Mouse (Mus musculus): ENCODE results near the gene Piwil4. TPM values are rescaled to one million over a fixed set of nuclear protein-coding genes. Genes with fewer than 3 reads are reported as not detected.

Piwil4 gene
- polyA plus RNA-seq (2015; fragmentation: Nextera tagmentation; extraction: Ambion mirVana): 0.48 and 0.74 TPM in 2 replicates

DNA sequence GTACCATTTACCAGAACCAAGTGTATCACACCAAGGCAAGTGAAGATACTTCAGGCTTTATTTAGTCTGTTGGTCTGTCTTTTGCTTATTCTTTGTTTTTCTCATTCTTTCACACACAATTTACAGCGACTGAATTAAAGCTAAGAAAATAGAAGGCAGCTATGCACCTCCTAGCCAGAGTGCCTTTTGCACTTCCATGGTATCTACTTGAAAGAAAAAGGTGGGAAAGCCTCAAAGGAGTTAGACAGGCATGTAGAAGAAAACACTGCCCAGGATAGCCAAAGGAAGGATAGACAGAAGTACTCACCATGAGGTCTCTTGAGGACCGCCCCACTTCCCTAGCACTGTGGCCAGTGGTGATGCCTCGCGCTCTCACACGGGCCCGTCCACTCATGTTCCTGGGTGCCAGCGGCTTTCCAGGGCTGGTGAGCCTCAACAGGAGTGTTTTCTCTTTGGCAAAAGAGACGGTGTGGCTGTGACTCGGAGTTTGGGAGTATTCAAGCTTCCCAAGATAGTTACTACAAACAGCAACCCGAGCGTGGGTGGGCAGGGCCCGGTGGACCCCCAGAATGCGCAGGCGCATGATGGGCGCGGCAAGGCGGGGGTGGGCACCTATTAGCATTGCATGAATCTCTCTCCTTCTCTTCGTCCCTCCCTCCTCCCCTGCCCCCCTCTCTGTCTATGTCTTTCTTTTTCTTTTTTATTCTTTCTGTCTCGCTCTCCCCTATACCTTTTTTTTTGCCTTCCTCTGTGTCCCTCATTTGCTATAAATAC lies at the start of gene Piwil4:
Gene Piwil4, minus strand, starts transcription at position 583 of the 774 bp plus-strand sequence.
- no peak within 1 kb of the TSS for H3K9ac ChIP-seq (ENCODE audit: low read length)
- H3K4me1 ChIP-seq (replicated peaks; ENCODE audit: control insufficient read depth, insufficient read depth, low read length): no peaks in the 10 kb centered on the region
- no peak for ATAC-seq (ENCODE audit: low read depth)
- H3K36me3 ChIP-seq (ENCODE audit: control insufficient read depth, insufficient read depth, low read length): no peaks in the 10 kb centered on the region
- no peak within 1 kb of the TSS for H3K4me2 ChIP-seq (ENCODE audit: low read depth, low read length)
- WGBS: 76% methylated on average over 19 of the region's 19 CpGs
- no peaks in the 10 kb centered on the region; the same call in 1 of the 2 replicates for H3K27me3 ChIP-seq (ENCODE audit: control insufficient read depth, insufficient read depth, low read depth, low read length)
- no peak within 1 kb of the TSS for H3K27ac ChIP-seq (ENCODE audit: low read length)
- H3K4me3 ChIP-seq (ENCODE audit: low read length): no peak within 1 kb of the TSS
- H3K9me3 ChIP-seq (ENCODE audit: control insufficient read depth, low read length): no peaks in the 10 kb centered on the region

DNA sequence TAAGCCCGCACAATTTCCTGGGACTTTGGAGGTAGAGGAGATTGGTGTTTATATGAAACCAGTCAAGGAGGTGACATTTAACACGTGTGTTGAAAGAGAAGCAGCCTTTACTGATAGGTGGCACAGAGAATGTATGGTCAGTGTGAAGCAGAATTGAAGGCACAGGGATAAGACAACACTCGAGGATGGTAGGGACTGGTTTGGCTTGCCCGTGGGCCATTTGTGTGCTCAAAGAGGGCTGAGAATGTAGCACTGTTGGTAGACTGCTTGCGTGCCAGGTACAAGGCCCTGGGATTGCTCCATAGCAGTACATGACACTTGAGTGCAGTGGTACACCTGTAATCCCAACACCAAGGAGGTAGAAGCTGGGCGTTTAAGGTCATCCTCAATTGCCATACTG lies 46.8 kb upstream of the Piwil4 start:
- Histone ChIP-seq H3K4me2 (ENCODE audit: low read depth, low read length) (no peak overlapping the region), H3K36me3 (ENCODE audit: control insufficient read depth, insufficient read depth, low read length) (peaks cover 17% of the 10 kb centered on the region; the same call in 1 of the 2 replicates), H3K9me3 (ENCODE audit: control insufficient read depth, low read length) (no peaks in the 10 kb centered on the region), H3K9ac (ENCODE audit: low read length) (no peak overlapping the region), H3K27ac (ENCODE audit: low read length) (no peak overlapping the region), H3K27me3 (ENCODE audit: control insufficient read depth, insufficient read depth, low read depth, low read length) (no peaks in the 10 kb centered on the region), H3K4me3 (ENCODE audit: low read length) (no peak overlapping the region), H3K4me1 (replicated peaks; ENCODE audit: control insufficient read depth, insufficient read depth, low read length) (peaks cover 8% of the 10 kb centered on the region; the same call in 1 of the 2 replicates)
- ATAC-seq (ENCODE audit: low read depth): no peak
- 83% methylated on average over 6 of the region's 6 CpGs for WGBS

- Histone ChIP-seq H3K9ac (ENCODE audit: low read length) (peak within 1 kb of the TSS; percentile 83), H3K27me3 (ENCODE audit: control insufficient read depth, insufficient read depth, low read depth, low read length) (no peaks in the 10 kb centered on the region), H3K27ac (ENCODE audit: low read length) (peak within 1 kb of the TSS; percentile 95), H3K36me3 (ENCODE audit: control insufficient read depth, insufficient read depth, low read length) (peaks cover 16% of the 10 kb centered on the region), H3K4me2 (ENCODE audit: low read depth, low read length) (peak within 1 kb of the TSS; percentile 92), H3K9me3 (ENCODE audit: control insufficient read depth, low read length) (no peaks in the 10 kb centered on the region), H3K4me1 (replicated peaks; ENCODE audit: control insufficient read depth, insufficient read depth, low read length) (peaks cover 8% of the 10 kb centered on the region; the same call in 1 of the 2 replicates), H3K4me3 (ENCODE audit: low read length) (peak within 1 kb of the TSS; percentile 74)
- peak; percentile 99 for ATAC-seq (ENCODE audit: low read depth)
- WGBS: under 1% methylated on average over 62 of the region's 62 CpGs
Measured at GRCm38 (mm10) chr9:14784039-14785002, 43.8 kb upstream of the Piwil4 start, which contains the start of the genes Mre11a and Ankrd49. Gene Mre11a, plus strand, starts transcription at chr9:14784654. Gene Ankrd49, minus strand, starts transcription at chr9:14784856.

DNA sequence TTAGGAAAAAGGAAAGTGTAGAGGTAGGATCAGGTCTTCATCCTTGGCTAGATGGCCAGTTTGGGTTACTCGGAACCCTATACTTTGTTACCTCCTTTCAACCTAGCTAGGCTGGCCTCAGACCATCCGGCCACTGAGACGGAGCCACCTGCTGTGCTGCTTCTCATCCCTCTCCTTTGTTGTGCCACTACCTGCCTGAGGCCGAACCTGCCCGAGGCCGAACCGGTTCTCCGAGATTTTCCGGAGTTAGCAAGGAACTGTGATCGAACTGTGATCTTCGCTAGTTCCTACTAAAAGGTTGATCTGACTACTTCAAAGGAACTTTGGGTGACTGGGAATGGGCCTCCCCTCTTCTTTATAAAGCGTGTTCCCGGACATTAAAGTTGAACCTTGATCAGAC lies 37.8 kb upstream of the Piwil4 start:
- Histone ChIP-seq H3K36me3 (ENCODE audit: control insufficient read depth, insufficient read depth, low read length) (peaks cover 13% of the 10 kb centered on the region), H3K27ac (ENCODE audit: low read length) (no peak overlapping the region), H3K27me3 (ENCODE audit: control insufficient read depth, insufficient read depth, low read depth, low read length) (no peaks in the 10 kb centered on the region), H3K9ac (ENCODE audit: low read length) (no peak overlapping the region), H3K4me2 (ENCODE audit: low read depth, low read length) (no peak overlapping the region), H3K9me3 (ENCODE audit: control insufficient read depth, low read length) (no peaks in the 10 kb centered on the region), H3K4me3 (ENCODE audit: low read length) (no peak overlapping the region), H3K4me1 (replicated peaks; ENCODE audit: control insufficient read depth, insufficient read depth, low read length) (no peaks in the 10 kb centered on the region)
- WGBS: 40% methylated on average over 13 of the region's 13 CpGs
- no peak for ATAC-seq (ENCODE audit: low read depth)

GRCm38 (mm10) chr9:14773813-14774212 lies 33.3 kb upstream of the Piwil4 start:
- Histone ChIP-seq H3K4me3 (ENCODE audit: low read length) (no peak overlapping the region), H3K27me3 (ENCODE audit: control insufficient read depth, insufficient read depth, low read depth, low read length) (peaks cover 11% of the 10 kb centered on the region), H3K9ac (ENCODE audit: low read length) (no peak overlapping the region), H3K4me2 (ENCODE audit: low read depth, low read length) (no peak overlapping the region), H3K36me3 (ENCODE audit: control insufficient read depth, insufficient read depth, low read length) (no peaks in the 10 kb centered on the region), H3K4me1 (replicated peaks; ENCODE audit: control insufficient read depth, insufficient read depth, low read length) (no peaks in the 10 kb centered on the region), H3K27ac (ENCODE audit: low read length) (no peak overlapping the region), H3K9me3 (ENCODE audit: control insufficient read depth, low read length) (no peaks in the 10 kb centered on the region)
- 31% methylated on average over 2 of the region's 2 CpGs for WGBS
- no peak for ATAC-seq (ENCODE audit: low read depth)

GRCm38 (mm10) chr9:14772074-14772473 lies 31.5 kb upstream of the Piwil4 start:
- Histone ChIP-seq H3K27me3 (ENCODE audit: control insufficient read depth, insufficient read depth, low read depth, low read length) (peaks cover 12% of the 10 kb centered on the region), H3K36me3 (ENCODE audit: control insufficient read depth, insufficient read depth, low read length) (no peaks in the 10 kb centered on the region), H3K9ac (ENCODE audit: low read length) (no peak overlapping the region), H3K4me1 (replicated peaks; ENCODE audit: control insufficient read depth, insufficient read depth, low read length) (no peaks in the 10 kb centered on the region), H3K4me3 (ENCODE audit: low read length) (no peak overlapping the region), H3K4me2 (ENCODE audit: low read depth, low read length) (no peak overlapping the region), H3K9me3 (ENCODE audit: control insufficient read depth, low read length) (no peaks in the 10 kb centered on the region), H3K27ac (ENCODE audit: low read length) (no peak overlapping the region)
- WGBS: 85% methylated on average over 2 of the region's 2 CpGs
- ATAC-seq (ENCODE audit: low read depth): no peak

DNA sequence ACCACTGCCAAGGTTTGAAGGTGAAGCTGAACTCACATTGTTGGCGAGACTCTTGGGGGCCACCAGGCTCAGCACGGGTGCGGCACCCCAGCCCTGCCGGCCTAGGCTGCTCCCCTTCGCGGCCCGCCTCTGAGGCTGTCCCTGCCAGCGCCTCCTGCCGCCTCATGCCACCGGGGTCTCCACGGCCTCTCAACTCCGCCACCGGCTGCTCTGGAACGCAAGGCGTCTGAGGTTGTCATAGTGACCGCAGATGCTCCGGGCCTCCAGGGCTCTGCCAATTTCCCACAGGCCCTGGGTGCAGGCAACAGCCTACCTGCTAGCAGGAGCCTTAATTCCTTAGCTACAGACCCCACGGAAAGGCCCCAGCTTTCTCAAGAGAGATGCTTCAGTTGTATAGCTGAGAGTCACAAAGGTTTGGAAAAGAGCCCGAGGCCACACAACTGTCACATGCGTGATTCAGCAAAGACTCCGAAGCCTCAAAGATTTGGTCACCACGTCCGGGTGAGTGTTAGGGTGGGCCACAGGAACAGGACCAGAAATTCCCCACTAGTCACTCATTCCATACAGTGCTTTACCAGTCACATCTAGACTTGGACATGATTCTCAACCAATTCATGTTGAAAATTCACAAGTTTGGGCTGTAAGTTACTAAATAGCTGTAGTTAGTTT lies 30.4 kb upstream of the Piwil4 start, which contains the start of gene 1700012B09Rik:
Gene 1700012B09Rik, minus strand, starts transcription at position 228 of the 669 bp plus-strand sequence.
- Histone ChIP-seq H3K4me1 (replicated peaks; ENCODE audit: control insufficient read depth, insufficient read depth, low read length) (no peaks in the 10 kb centered on the region), H3K4me3 (ENCODE audit: low read length) (no peak within 1 kb of the TSS), H3K27me3 (ENCODE audit: control insufficient read depth, insufficient read depth, low read depth, low read length) (peaks cover 12% of the 10 kb centered on the region), H3K27ac (ENCODE audit: low read length) (no peak within 1 kb of the TSS), H3K9me3 (ENCODE audit: control insufficient read depth, low read length) (no peaks in the 10 kb centered on the region), H3K4me2 (ENCODE audit: low read depth, low read length) (peak within 1 kb of the TSS; percentile 7; the same call in 1 of the 2 replicates), H3K36me3 (ENCODE audit: control insufficient read depth, insufficient read depth, low read length) (no peaks in the 10 kb centered on the region), H3K9ac (ENCODE audit: low read length) (peak within 1 kb of the TSS; percentile 20; the same call in 1 of the 2 replicates)
- ATAC-seq (ENCODE audit: low read depth): no peak
- 16% methylated on average over 23 of the region's 23 CpGs for WGBS

DNA sequence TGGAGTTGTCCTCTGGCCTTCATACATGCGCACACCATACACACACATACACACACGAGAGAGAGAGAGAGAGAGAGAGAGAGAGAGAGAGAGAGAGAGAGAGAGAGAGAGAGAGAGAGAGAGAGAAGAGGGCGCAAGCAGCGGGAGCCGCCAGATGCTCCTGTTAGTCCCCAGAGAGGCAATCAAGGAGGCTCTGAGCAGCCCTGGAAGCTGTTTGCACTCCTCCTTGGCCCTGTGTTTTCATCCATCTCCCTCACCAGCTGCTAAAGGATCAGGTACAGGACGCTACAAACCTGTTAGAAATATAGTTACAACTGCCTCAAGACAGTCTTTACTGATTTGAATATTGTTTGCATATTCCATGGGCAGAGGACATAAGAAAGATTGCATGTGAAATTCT lies 29.3 kb upstream of the Piwil4 start:
- H3K27me3 ChIP-seq (ENCODE audit: control insufficient read depth, insufficient read depth, low read depth, low read length): peaks cover 12% of the 10 kb centered on the region
- no peaks in the 10 kb centered on the region for H3K4me1 ChIP-seq (replicated peaks; ENCODE audit: control insufficient read depth, insufficient read depth, low read length)
- no peak overlapping the region for H3K27ac ChIP-seq (ENCODE audit: low read length)
- H3K9me3 ChIP-seq (ENCODE audit: control insufficient read depth, low read length): no peaks in the 10 kb centered on the region
- no peak for ATAC-seq (ENCODE audit: low read depth)
- H3K36me3 ChIP-seq (ENCODE audit: control insufficient read depth, insufficient read depth, low read length): no peaks in the 10 kb centered on the region
- WGBS: 40% methylated on average over 5 of the region's 6 CpGs
- H3K9ac ChIP-seq (ENCODE audit: low read length): no peak overlapping the region
- no peak overlapping the region for H3K4me2 ChIP-seq (ENCODE audit: low read depth, low read length)
- no peak overlapping the region for H3K4me3 ChIP-seq (ENCODE audit: low read length)
